Mouse (Mus musculus) monocyte, adult 2 months (primary cell): ENCODE results near the gene Fam222a.

Source experiments
- DNase-seq, 2 experiments: peaks; one replicate each; pipeline ENCODE4 v3.0.0; 2022; ENCODE audit warnings: low spot score in 2 of 2, low read depth in 1 of 2

Fam222a gene

GRCm38 (mm10) chr5:114567565-114568197, at the start of gene Fam222a:
TSS of gene Fam222a (plus strand) at chr5:114568016.
- peak in 1 of 2 experiments; percentile 18 for DNase-seq

- no peak for DNase-seq
Observed at GRCm38 (mm10) chr5:114528355-114528754, 39.5 kb upstream of the Fam222a start.

GRCm38 (mm10) chr5:114530337-114530736, 37.5 kb upstream of the Fam222a start:
- no peak for DNase-seq

GRCm38 (mm10) chr5:114532055-114532454, 35.8 kb upstream of the Fam222a start:
- no peak for DNase-seq

- DNase-seq: no peak
Observed at GRCm38 (mm10) chr5:114537308-114538020, 30.4 kb upstream of the Fam222a start.

- DNase-seq: no peak
Observed at GRCm38 (mm10) chr5:114538021-114538405, 29.8 kb upstream of the Fam222a start.

- no peak for DNase-seq
Observed at GRCm38 (mm10) chr5:114538752-114539151, 29.1 kb upstream of the Fam222a start.

- no peak for DNase-seq
Observed at GRCm38 (mm10) chr5:114539766-114540165, 28.1 kb upstream of the Fam222a start.

- no peak for DNase-seq
Observed at GRCm38 (mm10) chr5:114541656-114542445, 26.0 kb upstream of the Fam222a start.

GRCm38 (mm10) chr5:114543656-114544055, 24.2 kb upstream of the Fam222a start:
- no peak for DNase-seq

- no peak for DNase-seq
Observed at GRCm38 (mm10) chr5:114544205-114544604, 23.6 kb upstream of the Fam222a start.

- no peak for DNase-seq
Observed at GRCm38 (mm10) chr5:114545076-114545475, 22.7 kb upstream of the Fam222a start.

- no peak for DNase-seq
Observed at GRCm38 (mm10) chr5:114548976-114549375, 18.8 kb upstream of the Fam222a start.

GRCm38 (mm10) chr5:114549770-114550169, 18.0 kb upstream of the Fam222a start:
- no peak for DNase-seq

- DNase-seq: no peak
Observed at GRCm38 (mm10) chr5:114550431-114550830, 17.4 kb upstream of the Fam222a start.

- no peak for DNase-seq
Observed at GRCm38 (mm10) chr5:114550886-114551492, 16.8 kb upstream of the Fam222a start.

GRCm38 (mm10) chr5:114552507-114553208, 15.2 kb upstream of the Fam222a start:
- DNase-seq: no peak

- no peak for DNase-seq
Observed at GRCm38 (mm10) chr5:114553706-114554105, 14.1 kb upstream of the Fam222a start.

GRCm38 (mm10) chr5:114555424-114555823, 12.4 kb upstream of the Fam222a start:
- no peak for DNase-seq

GRCm38 (mm10) chr5:114556109-114556508, 11.7 kb upstream of the Fam222a start:
- DNase-seq: no peak
